Mouse (Mus musculus) colon, adult 2 months (tissue): ENCODE data around the gene Maob. TPM values are rescaled to one million over a fixed set of nuclear protein-coding genes. Genes with fewer than 3 reads are reported as not detected.

Experiments used
- polyA plus RNA-seq: library from polyadenylated mRNA; depleted of rRNA; stranded (reverse); fragments of >200 nt; gene quantifications from 2 replicates; pipeline ENCODE4 v1.2.3, GENCODE M21; 2012; rRNA removed

Gene Maob
- polyA plus RNA-seq = 4.1 and 4.7 TPM in 2 replicates

DNA sequence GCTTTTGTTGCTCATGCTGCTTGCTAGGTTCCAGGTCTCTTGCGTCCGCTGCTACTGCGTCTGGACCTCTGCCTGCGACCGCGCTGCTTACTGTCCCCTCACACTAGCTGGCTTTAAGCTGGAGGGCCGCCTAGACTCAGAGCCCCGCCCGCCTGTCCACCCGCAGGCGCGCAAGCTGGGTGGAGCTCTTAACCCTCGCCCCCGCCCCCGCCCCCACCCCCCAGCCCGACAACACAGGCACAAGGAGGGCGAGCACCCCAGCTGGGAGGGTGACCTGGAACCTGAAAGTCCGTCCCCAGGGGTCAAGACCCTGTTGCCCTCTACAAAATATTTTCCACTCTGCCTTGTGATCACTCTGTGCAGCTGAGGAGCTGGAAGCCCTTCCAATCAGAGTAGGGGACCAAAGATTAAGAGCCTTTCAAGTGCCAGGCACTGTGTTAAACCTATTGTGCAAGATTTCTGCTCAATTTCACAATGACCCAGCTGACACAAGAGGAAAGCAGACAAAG lies at the start of gene Maob:
Gene Maob, minus strand, starts transcription at position 106 of the 509 bp plus-strand sequence.

Other genes with a start within 250 kb of the Maob start
- 20.1 and 27.6 TPM in 2 replicates for gene Maoa, start 197.7 kb downstream of the Maob start, polyA plus RNA-seq
- gene Ndp, start 94.4 kb upstream of the Maob start, polyA plus RNA-seq = not detected in 2 replicates